Mouse (Mus musculus): ENCODE data around the gene Invs. TPM values are rescaled to one million over a fixed set of nuclear protein-coding genes. Genes with fewer than 3 reads are reported as not detected.
"Not testable (repeated sequence)": the region's sequence is repeated elsewhere in the genome, so short reads cannot be mapped to it uniquely, and the experiment has no call there.

Gene Invs
- polyA plus RNA-seq, 1 experiment from 2014 or later: 12.3 TPM

DNA sequence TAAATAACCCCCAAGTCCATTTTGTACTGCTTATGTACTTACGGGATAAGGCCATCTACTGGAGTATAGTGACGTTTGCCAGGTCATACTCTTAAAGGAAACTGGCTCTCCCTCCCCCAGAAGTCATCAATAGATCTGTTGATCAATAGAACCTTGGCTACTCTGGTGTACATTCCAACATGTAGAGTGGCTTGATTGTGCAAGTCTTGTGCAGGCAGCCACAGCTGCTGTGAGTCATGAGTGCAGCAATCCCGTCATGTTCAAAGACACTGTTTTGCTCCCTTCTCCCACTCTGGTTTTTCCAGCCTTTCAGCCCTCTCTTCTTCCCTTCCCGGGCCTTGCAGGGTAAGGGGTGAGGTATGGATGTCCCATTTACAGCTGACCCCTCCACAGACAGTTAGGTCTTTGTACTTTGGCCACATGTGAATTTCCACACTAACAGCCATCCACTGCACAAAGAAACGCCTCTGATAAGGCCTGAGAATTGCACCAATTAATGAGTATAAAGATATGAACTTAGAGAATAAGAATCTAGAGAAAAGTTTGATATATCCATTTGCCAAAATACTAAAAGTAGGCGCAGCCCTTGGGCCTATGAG is 53.0 kb downstream of the Invs start:
- WGBS: 72% methylated on average over 6 of the region's 6 CpGs
- no peaks in the 10 kb centered on the region for H3K36me3 ChIP-seq

DNA sequence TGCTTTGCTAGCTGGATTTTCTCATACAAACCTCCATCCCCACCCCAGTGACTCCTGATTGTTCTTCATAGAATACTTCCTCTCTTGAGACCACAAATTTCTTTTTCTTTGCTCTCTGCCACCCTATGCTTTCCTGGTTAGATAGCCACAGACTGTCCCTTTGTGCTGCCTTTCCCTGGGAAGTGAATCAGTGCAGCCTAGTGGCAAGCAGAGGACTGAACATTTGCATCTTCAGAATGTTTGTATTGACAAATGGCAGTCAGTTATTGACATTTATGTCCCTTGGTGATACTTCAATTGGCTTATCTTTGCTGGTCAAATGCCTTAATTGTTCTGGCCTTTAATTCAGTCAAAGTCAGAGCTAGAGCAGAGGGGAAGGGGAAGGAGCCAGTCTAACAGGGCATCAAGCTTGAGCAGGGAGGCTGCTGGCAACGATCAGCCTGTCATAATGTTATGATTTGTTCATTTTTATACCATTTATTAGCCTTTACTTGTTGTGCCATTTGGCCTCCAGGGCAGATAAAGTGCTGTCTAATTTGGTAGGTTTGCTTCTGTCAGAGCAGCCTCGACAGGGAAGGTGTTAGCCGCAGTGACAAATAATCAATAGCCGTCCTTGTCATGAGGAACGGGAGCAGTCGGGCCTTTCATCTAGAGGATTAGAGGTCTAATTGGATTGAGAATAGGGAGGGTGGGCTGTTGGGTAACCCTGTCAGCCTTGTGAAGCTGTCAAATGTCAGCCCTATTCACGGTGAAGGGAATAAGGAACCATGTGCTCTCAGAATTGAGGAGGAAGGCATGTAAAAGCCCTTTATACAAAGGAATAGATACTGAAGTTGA is 55.6 kb downstream of the Invs start:
- Histone ChIP-seq H3K4me2 (replicated peaks) (no peak overlapping the region), H3K9ac (no peak overlapping the region), H3K4me1 (no peaks in the 10 kb centered on the region), H3K9me3 (no peaks in the 10 kb centered on the region), H3K36me3 (no peaks in the 10 kb centered on the region), H3K27me3 (no peaks in the 10 kb centered on the region), H3K4me3 (no peak overlapping the region), H3K27ac (no peak overlapping the region)
- 14% methylated on average over 7 of the region's 7 CpGs for WGBS
- ATAC-seq (ENCODE audit: insufficient number of reproducible peaks, insufficient read depth, low FRiP score, low TSS enrichment): no peak

More for the DNA sequence above, 53.0 kb downstream of the Invs start:
- Histone ChIP-seq H3K4me2 (replicated peaks) (no peak overlapping the region), H3K4me1 (no peaks in the 10 kb centered on the region), H3K27ac (no peak overlapping the region), H3K27me3 (no peaks in the 10 kb centered on the region), H3K4me3 (no peak overlapping the region), H3K9ac (no peak overlapping the region), H3K9me3 (no peaks in the 10 kb centered on the region)
- no peak for ATAC-seq (ENCODE audit: insufficient number of reproducible peaks, insufficient read depth, low FRiP score, low TSS enrichment)

DNA sequence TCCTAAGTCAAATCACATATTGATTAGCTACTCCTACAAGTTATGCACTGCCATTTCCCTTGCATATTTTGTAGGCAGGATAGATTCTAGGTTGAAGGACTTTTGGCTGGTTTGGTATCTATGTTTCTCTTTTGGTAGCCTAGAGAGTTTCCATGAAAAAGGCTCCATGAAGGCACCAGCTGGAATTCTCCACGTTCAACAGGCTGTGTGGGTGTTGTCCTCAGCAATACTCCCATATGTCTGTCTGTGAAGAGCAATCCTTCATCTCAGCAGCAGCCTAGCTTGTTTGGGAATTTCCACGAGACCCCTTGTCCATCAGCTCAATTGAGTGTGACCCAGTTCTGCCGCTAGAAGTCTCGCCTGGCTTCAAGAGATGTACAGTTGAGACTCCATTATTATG is 63.1 kb downstream of the Invs start:
- H3K4me1 ChIP-seq: no peaks in the 10 kb centered on the region
- H3K9me3 ChIP-seq: no peaks in the 10 kb centered on the region
- H3K27ac ChIP-seq: no peak overlapping the region
- H3K9ac ChIP-seq: no peak overlapping the region
- H3K4me2 ChIP-seq (replicated peaks): no peak overlapping the region
- H3K27me3 ChIP-seq: no peaks in the 10 kb centered on the region
- no peak for ATAC-seq (ENCODE audit: insufficient number of reproducible peaks, insufficient read depth, low FRiP score, low TSS enrichment)
- 80% methylated on average over 4 of the region's 4 CpGs for WGBS
- no peak overlapping the region for H3K4me3 ChIP-seq
- no peaks in the 10 kb centered on the region for H3K36me3 ChIP-seq

DNA sequence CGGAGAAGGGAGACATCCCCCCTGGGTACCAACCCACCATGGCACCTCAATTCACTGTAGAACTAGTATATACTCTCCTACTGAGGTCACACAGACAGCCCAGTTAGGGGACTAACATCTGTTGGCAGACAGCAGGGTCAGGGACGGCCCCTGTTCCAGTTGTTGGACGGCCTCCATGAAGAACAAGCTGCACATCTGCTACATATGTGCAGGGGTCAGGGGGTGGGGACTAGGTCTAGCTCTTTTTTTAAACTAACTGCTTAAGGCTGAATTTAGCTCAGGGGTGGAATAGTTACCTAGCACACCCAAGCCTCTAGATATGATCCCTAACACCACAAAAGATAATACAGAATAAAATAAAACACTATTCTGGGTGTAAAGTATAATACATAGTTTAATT is 82.8 kb downstream of the Invs start:
- Histone ChIP-seq H3K4me1 (no peaks in the 10 kb centered on the region), H3K27me3 (no peaks in the 10 kb centered on the region), H3K4me3 (no peak overlapping the region), H3K36me3 (no peaks in the 10 kb centered on the region), H3K4me2 (replicated peaks) (no peak overlapping the region), H3K9ac (no peak overlapping the region), H3K9me3 (no peaks in the 10 kb centered on the region), H3K27ac (no peak overlapping the region)
- no peak for ATAC-seq (ENCODE audit: insufficient number of reproducible peaks, insufficient read depth, low FRiP score, low TSS enrichment)
- WGBS: 58% methylated on average over 3 of the region's 3 CpGs

DNA sequence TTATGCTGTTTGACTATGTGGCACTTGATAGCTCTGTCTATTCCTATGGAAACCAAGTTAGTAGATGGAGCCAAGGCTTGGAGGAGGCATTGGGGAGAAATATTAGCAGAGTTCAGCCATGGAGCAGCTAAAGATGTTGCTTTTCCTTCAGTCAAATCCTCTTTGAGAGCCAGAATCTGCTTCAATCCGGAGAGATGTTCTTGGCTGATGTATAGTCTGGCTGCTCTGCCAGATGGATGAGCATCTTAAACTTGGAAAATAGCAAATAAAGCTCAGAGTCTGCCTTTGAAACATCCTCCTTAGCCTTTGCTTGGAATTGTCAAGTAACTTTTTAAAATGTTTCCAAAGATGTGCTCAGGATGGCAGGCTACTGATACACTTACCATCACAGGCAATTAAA is 91.5 kb downstream of the Invs start:
- WGBS: 91% methylated on average over 1 of the region's 1 CpGs
- H3K4me3 ChIP-seq: no peak overlapping the region

DNA sequence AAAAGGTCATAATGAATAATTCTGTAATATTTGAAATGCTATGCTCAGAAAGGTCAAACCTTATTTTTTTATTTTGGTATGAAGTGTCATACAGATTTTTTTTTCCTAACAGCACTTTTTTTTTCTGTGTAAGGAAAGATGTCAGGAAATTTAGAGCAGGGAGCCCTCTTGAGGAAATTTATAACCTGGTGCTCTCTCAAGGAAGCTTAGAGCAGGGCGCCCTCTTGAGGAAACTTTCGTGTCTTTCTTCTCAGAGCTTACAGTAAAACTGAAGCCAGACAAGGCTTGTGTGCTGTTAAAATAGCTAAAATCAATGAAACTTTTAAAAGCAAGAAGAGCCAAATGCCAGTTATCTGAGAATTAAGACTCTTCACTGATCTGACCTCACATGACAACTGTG is 101.4 kb downstream of the Invs start:
- Histone ChIP-seq H3K27me3 (no peaks in the 10 kb centered on the region), H3K4me3 (no peak overlapping the region), H3K9me3 (no peaks in the 10 kb centered on the region), H3K4me2 (replicated peaks) (no peak overlapping the region), H3K36me3 (no peaks in the 10 kb centered on the region), H3K4me1 (no peaks in the 10 kb centered on the region), H3K27ac (no peak overlapping the region), H3K9ac (no peak overlapping the region)
- WGBS: 0% methylated on average over 2 of the region's 2 CpGs
- ATAC-seq (ENCODE audit: insufficient number of reproducible peaks, insufficient read depth, low FRiP score, low TSS enrichment): no peak

More for the DNA sequence above, 91.5 kb downstream of the Invs start:
- H3K9me3 ChIP-seq: no peaks in the 10 kb centered on the region
- no peaks in the 10 kb centered on the region for H3K27me3 ChIP-seq
- no peaks in the 10 kb centered on the region for H3K4me1 ChIP-seq
- no peak for ATAC-seq (ENCODE audit: insufficient number of reproducible peaks, insufficient read depth, low FRiP score, low TSS enrichment)
- H3K27ac ChIP-seq: no peak overlapping the region
- no peaks in the 10 kb centered on the region for H3K36me3 ChIP-seq
- no peak overlapping the region for H3K9ac ChIP-seq
- no peak overlapping the region for H3K4me2 ChIP-seq (replicated peaks)

DNA sequence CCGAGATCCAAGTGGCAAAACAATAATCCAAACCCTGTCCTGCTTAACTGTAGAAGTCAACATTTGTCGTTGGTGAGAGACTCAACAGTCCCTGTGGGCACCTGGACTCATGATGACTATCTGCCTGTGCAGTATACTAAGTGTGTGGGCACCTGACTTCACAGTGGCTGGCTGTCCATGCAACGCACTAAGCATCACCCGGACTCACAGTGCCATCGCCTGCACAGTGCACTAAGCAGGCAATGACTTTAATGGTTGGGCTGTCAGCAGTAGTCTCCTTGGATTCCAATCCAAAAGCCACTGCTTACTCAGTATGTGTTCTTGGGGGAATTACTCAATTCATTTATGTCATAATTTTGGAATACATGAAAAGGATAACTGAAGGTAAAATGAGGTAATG is 102.9 kb downstream of the Invs start:
- H3K27ac ChIP-seq: no peak overlapping the region
- no peaks in the 10 kb centered on the region for H3K9me3 ChIP-seq
- H3K4me2 ChIP-seq (replicated peaks): no peak overlapping the region
- 85% methylated on average over 5 of the region's 5 CpGs for WGBS
- no peak for ATAC-seq (ENCODE audit: insufficient number of reproducible peaks, insufficient read depth, low FRiP score, low TSS enrichment)
- H3K4me3 ChIP-seq: no peak overlapping the region
- no peaks in the 10 kb centered on the region for H3K4me1 ChIP-seq
- H3K36me3 ChIP-seq: no peaks in the 10 kb centered on the region
- no peaks in the 10 kb centered on the region for H3K27me3 ChIP-seq
- H3K9ac ChIP-seq: no peak overlapping the region

DNA sequence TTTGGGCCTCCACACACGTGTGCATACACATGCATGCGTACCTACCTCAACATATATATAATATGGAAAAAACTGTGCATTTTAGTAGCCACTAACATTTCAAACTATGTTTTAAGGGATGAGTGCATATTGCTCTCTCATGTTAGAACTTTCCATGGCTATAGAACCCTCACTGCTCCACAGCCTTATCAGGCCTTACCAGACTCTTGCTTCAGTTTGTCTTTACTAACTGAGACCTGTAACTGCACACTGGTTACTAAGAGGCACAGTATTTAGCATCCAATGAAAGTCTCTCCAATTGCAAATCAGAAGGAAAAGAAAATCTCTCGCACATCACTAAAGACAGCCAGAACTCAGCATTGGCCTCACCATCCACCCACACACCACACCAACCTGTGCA is 117.4 kb downstream of the Invs start:
- Histone ChIP-seq H3K27ac (no peak overlapping the region), H3K36me3 (peaks cover 11% of the 10 kb centered on the region; the same call in 1 of the 2 replicates), H3K27me3 (no peaks in the 10 kb centered on the region), H3K9ac (no peak overlapping the region), H3K9me3 (no peaks in the 10 kb centered on the region), H3K4me1 (no peaks in the 10 kb centered on the region), H3K4me2 (replicated peaks) (no peak overlapping the region), H3K4me3 (no peak overlapping the region)
- no peak for ATAC-seq (ENCODE audit: insufficient number of reproducible peaks, insufficient read depth, low FRiP score, low TSS enrichment)
- 97% methylated on average over 3 of the region's 3 CpGs for WGBS

DNA sequence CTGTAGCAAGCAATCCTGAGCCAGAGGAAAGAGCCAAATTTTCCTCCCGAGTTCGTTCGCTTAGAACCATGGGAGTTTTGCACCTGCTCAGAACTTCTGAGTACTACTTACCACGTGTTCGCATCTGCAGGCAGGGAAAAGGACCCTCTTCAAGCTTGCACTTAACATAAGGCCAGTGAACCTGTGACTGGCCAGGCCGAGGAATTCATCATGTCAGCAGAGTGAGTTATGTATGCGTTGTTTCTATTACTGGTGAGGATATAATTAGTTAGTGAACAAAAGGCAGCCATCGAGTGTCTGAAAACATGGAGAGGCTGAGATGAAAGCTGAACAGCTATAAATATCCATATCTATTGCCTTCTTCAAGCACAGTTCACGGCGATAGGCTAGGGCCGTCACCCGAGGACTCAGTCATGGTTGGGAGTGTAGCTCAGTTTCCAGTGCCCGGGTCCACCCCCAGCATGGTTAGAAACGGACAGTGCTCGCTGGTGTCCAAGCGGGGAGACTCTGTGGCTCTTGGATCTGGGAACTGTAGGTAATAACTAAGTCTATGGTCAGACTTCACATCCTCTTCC is 123.6 kb downstream of the Invs start:
- Histone ChIP-seq H3K27ac (no peak overlapping the region), H3K9me3 (no peaks in the 10 kb centered on the region), H3K9ac (no peak overlapping the region), H3K4me2 (replicated peaks) (no peak overlapping the region), H3K27me3 (no peaks in the 10 kb centered on the region), H3K4me3 (no peak overlapping the region), H3K4me1 (no peaks in the 10 kb centered on the region), H3K36me3 (peaks cover 4% of the 10 kb centered on the region; the same call in 1 of the 2 replicates)
- WGBS: 88% methylated on average over 16 of the region's 16 CpGs
- no peak for ATAC-seq (ENCODE audit: insufficient number of reproducible peaks, insufficient read depth, low FRiP score, low TSS enrichment)

DNA sequence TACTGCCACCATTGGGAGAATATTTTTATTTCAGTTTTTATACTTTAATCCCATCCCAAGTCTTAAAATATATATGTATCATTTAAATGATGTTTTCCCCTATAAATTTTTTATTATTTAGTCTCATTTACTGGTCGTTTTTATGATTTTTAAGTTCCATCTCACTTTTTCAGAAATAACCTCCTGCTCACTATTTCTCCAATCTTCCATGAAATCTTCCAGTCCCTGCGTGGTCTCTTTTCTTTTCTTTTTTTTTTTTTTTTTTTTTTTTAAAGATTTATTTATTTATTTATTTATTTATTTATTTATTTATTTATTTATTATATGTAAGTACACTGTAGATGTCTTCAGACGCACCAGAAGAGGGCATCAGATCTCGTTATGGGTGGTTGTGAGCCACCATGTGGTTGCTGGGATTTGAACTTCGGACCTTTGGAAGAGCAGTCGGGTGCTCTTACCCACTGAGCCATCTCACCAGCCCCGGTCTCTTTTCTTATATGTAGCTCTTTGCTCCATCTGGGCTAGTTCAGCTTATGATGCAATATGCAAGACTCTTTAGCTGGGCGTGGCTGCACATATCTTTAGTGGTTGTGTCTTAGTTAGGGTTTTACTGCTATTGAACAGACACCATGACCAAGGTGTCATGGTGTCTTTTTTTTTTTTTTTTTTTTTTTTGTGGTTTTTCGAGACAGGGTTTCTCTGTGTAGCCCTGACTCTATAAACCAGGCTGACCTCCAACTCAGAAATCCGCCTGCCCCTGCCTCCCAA is 126.3 kb downstream of the Invs start:
- WGBS: 86% methylated on average over 9 of the region's 10 CpGs
- H3K4me1 ChIP-seq: not testable (repeated sequence)

DNA sequence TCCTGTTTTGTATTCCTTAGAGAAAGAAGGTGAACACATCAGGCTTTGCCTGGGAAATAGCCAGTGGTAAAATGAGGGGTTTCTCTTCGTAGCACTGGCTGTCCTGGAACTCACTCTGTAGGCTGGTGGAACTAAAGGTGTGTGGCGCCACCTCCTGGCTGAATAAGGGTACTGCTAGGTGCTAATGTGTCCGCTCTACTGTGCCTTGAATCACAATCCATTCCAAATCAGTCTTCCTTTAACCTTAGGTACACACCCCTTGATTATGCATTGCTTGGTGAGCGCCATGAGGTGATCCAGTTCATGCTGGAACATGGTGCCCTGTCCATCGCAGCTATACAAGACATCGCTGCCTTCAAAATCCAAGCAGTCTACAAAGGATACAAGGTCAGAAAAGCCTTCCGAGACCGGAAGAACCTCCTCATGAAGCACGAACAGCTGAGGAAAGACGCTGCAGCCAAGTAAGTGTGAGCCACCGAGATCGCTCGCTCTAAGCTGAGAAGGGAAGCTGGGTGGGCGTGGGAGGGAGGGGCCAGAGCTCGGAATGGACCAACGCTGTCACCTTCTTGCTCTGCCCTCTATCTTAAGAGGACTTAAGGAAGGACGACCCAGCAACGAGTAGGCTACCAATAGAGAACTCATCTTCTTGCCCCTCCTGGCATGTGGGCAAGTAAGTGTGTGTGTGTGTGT is 127.9 kb downstream of the Invs start:
- Histone ChIP-seq H3K9ac (no peak overlapping the region), H3K4me1 (no peaks in the 10 kb centered on the region), H3K4me2 (replicated peaks) (no peak overlapping the region), H3K9me3 (no peaks in the 10 kb centered on the region), H3K27me3 (no peaks in the 10 kb centered on the region), H3K36me3 (no peaks in the 10 kb centered on the region), H3K27ac (no peak overlapping the region), H3K4me3 (no peak overlapping the region)
- WGBS: 49% methylated on average over 18 of the region's 18 CpGs
- no peak for ATAC-seq (ENCODE audit: insufficient number of reproducible peaks, insufficient read depth, low FRiP score, low TSS enrichment)

More for the DNA sequence above, 126.3 kb downstream of the Invs start:
- H3K27ac ChIP-seq; H3K27me3 ChIP-seq; H3K4me3 ChIP-seq; H3K36me3 ChIP-seq; ATAC-seq (ENCODE audit: insufficient number of reproducible peaks, insufficient read depth, low FRiP score, low TSS enrichment); H3K9ac ChIP-seq; H3K4me2 ChIP-seq (replicated peaks); H3K9me3 ChIP-seq: not testable (repeated sequence)

Data from embryonic facial prominence, embryonic 12.5 days (tissue).